ENCODE assay signal across 7 mouse cellular contexts in the genomic region with DNA sequence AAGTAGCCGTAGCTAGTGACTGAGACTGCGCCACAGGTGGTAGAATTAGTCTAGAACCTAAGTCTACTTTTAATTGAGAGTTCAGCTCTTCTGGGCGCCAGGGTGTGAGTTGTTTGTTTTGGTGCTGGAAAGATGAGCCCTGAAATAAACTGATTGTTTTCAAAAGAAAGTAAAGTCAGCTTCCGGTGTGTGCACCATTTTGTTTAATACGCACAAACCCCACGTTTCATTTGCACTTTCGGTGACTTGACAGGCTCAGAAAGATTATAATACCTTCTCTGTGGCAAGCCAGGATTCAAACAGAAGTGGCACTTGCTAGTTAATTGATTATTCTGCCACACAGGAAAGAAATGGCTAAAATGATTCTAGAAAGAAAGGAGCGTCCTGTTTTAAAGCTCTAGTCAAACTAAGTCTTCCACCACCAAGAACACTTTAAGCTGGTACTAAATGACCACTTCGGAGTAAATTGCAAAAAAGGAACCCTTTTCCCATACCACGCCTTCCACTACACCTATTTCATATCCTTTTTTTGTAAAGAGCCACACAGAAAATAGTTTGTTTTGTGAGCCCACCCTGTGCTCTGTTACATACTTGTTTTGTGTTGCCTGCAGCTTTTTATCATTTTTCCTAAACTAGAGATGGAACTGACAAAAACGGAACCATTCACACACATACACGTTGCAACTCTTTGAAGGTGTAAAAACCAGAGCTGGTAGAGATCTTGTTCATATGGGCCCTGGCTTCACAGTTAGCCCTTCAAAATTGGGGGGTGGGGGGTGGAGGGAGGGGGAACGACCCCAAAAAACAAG. TPM values are rescaled to one million over a fixed set of nuclear protein-coding genes. Genes with fewer than 3 reads are reported as not detected.
DNase-seq lines count a peak whose midpoint lies in the region; ATAC-seq and TF ChIP-seq lines count a peak whose summit lies in the region.

No protein-coding gene starts in this region.

- H3K27ac ChIP-seq in cortical plate, adult 2 months (ENCODE audit: insufficient read depth, low read length): 0 out of 2 replicates have a peak overlapping the region, but pooled peaks have one; percentile 96
- H3K27ac ChIP-seq in intestine, embryonic 14.5 days (ENCODE audit: low read depth): peak overlapping the region; percentile 92; the same call in 1 of the 2 replicates

- H3K4me2 ChIP-seq in intestine, embryonic 14.5 days (ENCODE audit: low read length): peak overlapping the region; percentile 85

- peaks cover 5% of the 10 kb centered on the region for H3K4me1 ChIP-seq in cortical plate, adult 2 months (ENCODE audit: control insufficient read depth, insufficient read depth, low read length)
- H3K4me1 ChIP-seq in intestine, embryonic 14.5 days (replicated peaks; ENCODE audit: control insufficient read depth, insufficient read depth, low read length): peaks cover 9% of the 10 kb centered on the region

- peak overlapping the region; percentile 94 for H3K4me3 ChIP-seq in cortical plate, adult 2 months (ENCODE audit: insufficient read depth, low read length)
- peak overlapping the region; percentile 92 for H3K4me3 ChIP-seq in intestine, embryonic 14.5 days (ENCODE audit: low read depth, low read length)

- peak overlapping the region; percentile 84 for H3K9ac ChIP-seq in intestine, embryonic 14.5 days (ENCODE audit: low read length)

- no peaks in the 10 kb centered on the region for H3K27me3 ChIP-seq in intestine, embryonic 14.5 days (replicated peaks; ENCODE audit: control insufficient read depth, insufficient read depth, low read length)

- TF ChIP-seq CTCF in cortical plate, adult 2 months (IDR thresholded peaks at IDR 0.05; ENCODE audit: extremely low read depth, insufficient read depth, low read length): no peak

- H3K9me3 ChIP-seq in intestine, embryonic 14.5 days (ENCODE audit: control insufficient read depth, low read length): no peaks in the 10 kb centered on the region

- TF ChIP-seq POLR2A in cortical plate, adult 2 months (IDR thresholded peaks at IDR 0.05; ENCODE audit: extremely low read depth, insufficient read depth, low read length): no peak

- no peak for ATAC-seq in intestine, embryonic 14.5 days (replicated peaks; ENCODE audit: low FRiP score, low TSS enrichment, low read depth)

- peak; percentile 3 for DNase-seq in retina, embryonic 14.5 days (ENCODE audit: low spot score)
- DNase-seq in retina, postnatal 1 day: no peak
- DNase-seq in intestine, embryonic 14.5 days (ENCODE audit: low spot score): no peak
- DNase-seq in natural killer cell, adult 2 months (ENCODE audit: low spot score in 2 of 2): peak; percentile 11 to 26
- no peak for DNase-seq in cerebellum, adult 18-20 months
- DNase-seq in left cerebral cortex, adult 18-20 months (ENCODE audit: low spot score in 2 of 2): no peak

- 0 out of 2 replicates have a peak, but pooled peaks cover 3% of the 10 kb centered on the region for H3K36me3 ChIP-seq in intestine, embryonic 14.5 days (ENCODE audit: control insufficient read depth, insufficient read depth, low read length)

- WGBS in intestine, embryonic 14.5 days: 27% methylated on average over 13 of the region's 13 CpGs

RNA-seq across cellular contexts. Expression of gene Hadhb, which starts 1.0 kb away (rescaled TPM):
- 88.0 and 94.8 TPM in 2 replicates for polyA plus RNA-seq in cortical plate, adult 2 months (2012; rRNA removed)
- 166 and 169 TPM in 2 replicates for polyA plus RNA-seq in intestine, embryonic 14.5 days (2014; fragmentation: Nextera tagmentation; extraction: Ambion mirVana)
- 10 to 100 TPM; 78.7 to 78.9 TPM for total RNA-seq in left cerebral cortex, adult 18-20 months (2021)

RNA-seq across cellular contexts. Expression of gene Hadha, which starts 1.1 kb away (rescaled TPM):
- 64.9 and 67.7 TPM in 2 replicates for polyA plus RNA-seq in cortical plate, adult 2 months (2012; rRNA removed)
- polyA plus RNA-seq in intestine, embryonic 14.5 days (2014; fragmentation: Nextera tagmentation; extraction: Ambion mirVana): 125 and 133 TPM in 2 replicates
- 10 to 100 TPM; 58.3 to 64.8 TPM for total RNA-seq in left cerebral cortex, adult 18-20 months (2021)

RNA-seq across cellular contexts. Expression of gene Adgrf3, which starts 49.5 kb away (rescaled TPM):
- not detected in 2 replicates for polyA plus RNA-seq in cortical plate, adult 2 months (2012; rRNA removed)
- polyA plus RNA-seq in intestine, embryonic 14.5 days (2014; fragmentation: Nextera tagmentation; extraction: Ambion mirVana): 0.05 and 0.15 TPM in 2 replicates
- under 1 TPM in 1 of 2 experiments, not detected in 1; 0.37 TPM for total RNA-seq in left cerebral cortex, adult 18-20 months (2021)

RNA-seq across cellular contexts. Expression of gene 3110082J24Rik, which starts 50.1 kb away (rescaled TPM):
- polyA plus RNA-seq in cortical plate, adult 2 months (2012; rRNA removed): 3.8 and 4.6 TPM in 2 replicates
- not detected in 2 replicates for polyA plus RNA-seq in intestine, embryonic 14.5 days (2014; fragmentation: Nextera tagmentation; extraction: Ambion mirVana)
- total RNA-seq in left cerebral cortex, adult 18-20 months (2021): 1 to 10 TPM; 2.0 to 3.5 TPM

RNA-seq across cellular contexts. Expression of gene Garem2, which starts 51.1 kb away (rescaled TPM):
- 14.0 and 14.6 TPM in 2 replicates for polyA plus RNA-seq in cortical plate, adult 2 months (2012; rRNA removed)
- 0.60 and 0.79 TPM in 2 replicates for polyA plus RNA-seq in intestine, embryonic 14.5 days (2014; fragmentation: Nextera tagmentation; extraction: Ambion mirVana)
- total RNA-seq in left cerebral cortex, adult 18-20 months (2021): 10 to 100 TPM in 1 of 2 experiments, 1 to 10 TPM in 1; 10.0 to 10.7 TPM

Comparison
In these comparisons a context has a peak if more than half of its experiments do, and no peak if none do; other contexts are left out.
1. DNase-seq: peak in retina, embryonic 14.5 days (single experiment) and natural killer cell, adult 2 months (2 of 2); none in retina, postnatal 1 day (single experiment), intestine, embryonic 14.5 days (single experiment), cerebellum, adult 18-20 months (0 of 2) and left cerebral cortex, adult 18-20 months (0 of 2).